Mouse (Mus musculus) stomach, postnatal 0 days (tissue): ENCODE results near the gene Zfp740. TPM values are rescaled to one million over a fixed set of nuclear protein-coding genes. Genes with fewer than 3 reads are reported as not detected.

Experiments
- ATAC-seq: fragments of 200-750 bp; cut with Nextera tagmentation; 2 replicates; pipeline ENCODE4 v1.8.0; 2017; ENCODE audit not compliant: low FRiP score, low TSS enrichment
- DNase-seq: peaks from one replicate; pipeline ENCODE4 v3.0.0-alpha.2; 2016; ENCODE audit warnings: low spot score
- H3K27ac ChIP-seq: fragments of 300-500 bp; sonication (generic); replicated peaks from 2 replicates; pipeline ENCODE4 v1.5.1; 2014; ENCODE audit warnings: mild to moderate bottlenecking, control low read depth
- H3K27me3 ChIP-seq: fragments of 300-500 bp; sonication (generic); 2 replicates; pipeline ENCODE4 v1.6.1; 2014; ENCODE audit warnings: low read length; ENCODE audit not compliant: control insufficient read depth, insufficient read depth
- H3K36me3 ChIP-seq: fragments of 300-500 bp; sonication (generic); 2 replicates; pipeline ENCODE4 v1.6.1; 2014; ENCODE audit warnings: low read length, mixed read lengths; ENCODE audit not compliant: control insufficient read depth, insufficient read depth
- H3K4me1 ChIP-seq: fragments of 300-500 bp; sonication (generic); replicated peaks from 2 replicates; pipeline ENCODE4 v1.6.1; 2014; ENCODE audit warnings: antibody characterized with exemption; ENCODE audit not compliant: control insufficient read depth, insufficient read depth
- H3K4me2 ChIP-seq: fragments of 300-500 bp; sonication (generic); replicated peaks from 2 replicates; pipeline ENCODE4 v1.6.1; 2014; ENCODE audit warnings: low read depth, mild to moderate bottlenecking, control low read depth, moderate library complexity
- H3K4me3 ChIP-seq: fragments of 300-500 bp; sonication (generic); 2 replicates; pipeline ENCODE4 v1.5.1; 2014; ENCODE audit warnings: low read depth, low read length, control low read depth
- H3K9ac ChIP-seq: fragments of 300-500 bp; sonication (generic); 2 replicates; pipeline ENCODE4 v1.6.1; 2014; ENCODE audit warnings: mild to moderate bottlenecking, low read length, control low read depth, mixed read lengths
- H3K9me3 ChIP-seq: fragments of 300-500 bp; sonication (generic); 2 replicates; pipeline ENCODE4 v1.6.1; 2016; ENCODE audit warnings: low read length; ENCODE audit not compliant: control insufficient read depth
- CTCF ChIP-seq: IDR thresholded peaks from 2 replicates; pipeline ENCODE4 v1.5.1; 2016; ENCODE audit warnings: antibody characterized with exemption, low read depth, mild to moderate bottlenecking, moderate library complexity
- EP300 ChIP-seq: optimal IDR thresholded peaks from 2 replicates; pipeline ENCODE3; 2016; ENCODE audit warnings: antibody characterized with exemption
- WGBS: fragments of 180-500 bp; shearing (Covaris S2); extraction: QIAGEN DNeasy Blood & Tissue Kit; methylation state at CpG from one replicate; pipeline ENCODE4 v1.1.7; 2014; 5-methylcytosine and 5-hydroxymethylcytosine counted together
- polyA plus RNA-seq: library from polyadenylated mRNA; unstranded; fragments of >200 nt; fragmentation: Nextera tagmentation; extraction: Ambion mirVana; gene quantifications from 2 replicates; pipeline ENCODE4 v1.2.1, GENCODE M21; 2015

Gene Zfp740
- polyA plus RNA-seq, 1 experiment from 2014 or later, result 20.2 TPM

GRCm38 (mm10) chr15:102249251-102249691, 46.2 kb downstream of the Zfp740 start:
- TF ChIP-seq CTCF (no peak), EP300 (no peak)
- no peak for ATAC-seq
- peak; percentile 56 for DNase-seq
- WGBS, result 2% methylated on average over 13 of the region's 13 CpGs
- Histone ChIP-seq H3K9me3 (no peaks in the 10 kb centered on the region), H3K27ac (peak overlapping the region; percentile 99), H3K27me3 (no peaks in the 10 kb centered on the region), H3K9ac (peak overlapping the region; percentile 48), H3K36me3 (peaks cover 7% of the 10 kb centered on the region; the same call in 1 of the 2 replicates), H3K4me1 (peaks cover 12% of the 10 kb centered on the region), H3K4me2 (peak overlapping the region; percentile 49), H3K4me3 (peak overlapping the region; percentile 23)

- H3K4me2 ChIP-seq, result peak overlapping the region; percentile 49
- 34% methylated on average over 9 of the region's 9 CpGs for WGBS
- no peak for DNase-seq
- H3K27me3 ChIP-seq, result no peaks in the 10 kb centered on the region
- H3K9me3 ChIP-seq, result no peaks in the 10 kb centered on the region
- peak overlapping the region; percentile 99 for H3K27ac ChIP-seq
- peaks cover 7% of the 10 kb centered on the region; the same call in 1 of the 2 replicates for H3K36me3 ChIP-seq
- H3K9ac ChIP-seq, result peak overlapping the region; percentile 48
- ATAC-seq, result no peak
- peaks cover 12% of the 10 kb centered on the region for H3K4me1 ChIP-seq
- H3K4me3 ChIP-seq, result no peak overlapping the region
- TF ChIP-seq CTCF, result no peak
- no peak for TF ChIP-seq EP300
Measured at GRCm38 (mm10) chr15:102249967-102250366, 46.9 kb downstream of the Zfp740 start.

- H3K27ac ChIP-seq, result peak overlapping the region; percentile 41
- TF ChIP-seq EP300 (no peak), CTCF (no peak)
- no peaks in the 10 kb centered on the region for H3K9me3 ChIP-seq
- no peak overlapping the region for H3K4me2 ChIP-seq
- 68% methylated on average over 5 of the region's 5 CpGs for WGBS
- peaks cover 16% of the 10 kb centered on the region for H3K4me1 ChIP-seq
- DNase-seq (no peak), ATAC-seq (no peak)
- no peaks in the 10 kb centered on the region for H3K27me3 ChIP-seq
- no peak overlapping the region for H3K9ac ChIP-seq
- no peak overlapping the region for H3K4me3 ChIP-seq
- H3K36me3 ChIP-seq, result peaks cover 7% of the 10 kb centered on the region; the same call in 1 of the 2 replicates
Measured at GRCm38 (mm10) chr15:102250521-102250920, 47.5 kb downstream of the Zfp740 start.

DNA sequence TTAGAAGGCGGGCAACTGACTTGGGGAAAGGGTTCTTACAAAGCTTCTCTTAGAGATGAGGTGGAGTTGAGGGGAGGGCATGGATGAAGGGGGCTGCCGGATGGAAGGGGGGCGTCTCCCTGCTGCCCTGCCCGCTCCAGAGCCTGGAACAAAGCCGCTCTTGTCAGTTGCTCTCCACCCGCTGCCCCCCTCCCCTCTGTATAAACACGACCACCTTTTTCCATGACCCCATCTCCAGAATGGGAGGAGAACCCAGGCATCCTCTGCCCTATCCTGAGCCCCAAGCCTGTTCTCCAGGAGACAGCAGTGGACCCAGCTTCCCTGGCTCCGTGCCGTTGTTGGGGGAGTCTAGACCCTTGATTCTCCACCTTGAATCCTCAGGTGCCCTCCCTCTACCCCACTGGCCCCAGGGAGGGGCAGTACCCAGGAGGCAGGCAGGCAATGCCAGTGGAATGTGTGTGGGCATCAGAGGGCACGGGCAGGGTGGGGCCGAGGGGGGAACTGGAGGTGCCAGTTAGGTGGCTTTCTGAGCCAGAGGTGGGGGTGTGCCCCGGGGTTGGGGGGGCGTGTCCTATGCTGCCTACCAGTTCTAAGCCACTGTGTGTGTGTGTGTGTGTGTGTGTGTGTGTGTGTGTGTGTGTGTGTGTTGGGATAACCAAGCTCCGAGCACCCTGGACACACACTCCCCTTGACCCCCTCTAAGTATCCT, 52.7 kb downstream of the Zfp740 start:
- DNase-seq (peak; percentile 77), ATAC-seq (peak; percentile 59)
- no peak for TF ChIP-seq CTCF
- TF ChIP-seq EP300, result peak; percentile 43
- WGBS, result 40% methylated on average over 13 of the region's 14 CpGs
- Histone ChIP-seq H3K36me3 (peaks cover 7% of the 10 kb centered on the region; the same call in 1 of the 2 replicates), H3K9me3 (no peaks in the 10 kb centered on the region), H3K9ac (peak overlapping the region; percentile 43), H3K4me3 (peak overlapping the region; percentile 73), H3K27ac (peak overlapping the region; percentile 93), H3K4me2 (peak overlapping the region; percentile 86), H3K27me3 (no peaks in the 10 kb centered on the region), H3K4me1 (peaks cover 13% of the 10 kb centered on the region)

DNA sequence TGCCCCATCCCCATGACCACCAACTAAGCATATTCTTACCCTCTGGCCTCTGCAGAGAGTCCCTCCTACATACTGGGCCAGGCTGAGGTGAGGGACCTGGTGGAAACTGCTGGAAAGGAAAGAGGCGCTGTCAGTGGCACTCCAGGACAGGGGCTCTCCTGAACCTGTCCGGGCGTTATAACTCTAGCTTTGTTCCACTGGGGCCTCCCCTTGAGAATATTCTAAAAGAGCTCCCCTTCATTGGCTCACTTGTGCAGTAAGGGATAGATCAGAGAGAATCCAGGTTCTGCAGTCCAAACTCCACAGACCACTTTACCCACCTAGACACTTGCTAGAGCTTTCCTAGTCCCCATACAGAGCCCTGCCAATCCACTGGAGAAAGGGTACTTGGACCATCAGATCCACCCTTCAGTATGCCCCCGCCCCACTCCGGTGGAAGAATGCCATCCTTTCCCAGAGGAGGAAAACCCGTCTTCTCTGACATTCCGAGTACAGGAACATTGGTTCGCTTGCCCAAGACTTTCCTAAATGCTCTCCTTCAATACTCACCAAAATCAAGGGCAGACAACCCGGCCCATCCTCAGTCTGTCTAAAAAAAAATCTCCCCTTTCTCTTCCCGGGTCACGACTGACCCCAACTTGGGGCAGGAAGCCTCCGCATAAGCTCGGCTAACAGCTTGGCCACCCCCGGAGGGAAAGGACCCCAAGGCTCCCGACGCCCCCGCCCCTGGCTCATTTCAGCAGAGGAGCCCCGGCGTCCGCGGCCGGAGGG, 53.6 kb downstream of the Zfp740 start:
- Histone ChIP-seq H3K9me3 (no peaks in the 10 kb centered on the region), H3K9ac (peak overlapping the region; percentile 83), H3K4me1 (peaks cover 13% of the 10 kb centered on the region), H3K4me2 (peak overlapping the region; percentile 86), H3K4me3 (peak overlapping the region; percentile 73), H3K27ac (peak overlapping the region; percentile 93), H3K36me3 (peaks cover 5% of the 10 kb centered on the region; the same call in 1 of the 2 replicates), H3K27me3 (no peaks in the 10 kb centered on the region)
- ATAC-seq (no peak), DNase-seq (no peak)
- WGBS, result 12% methylated on average over 21 of the region's 22 CpGs
- TF ChIP-seq CTCF (no peak), EP300 (peak; percentile 41)
